Mouse (Mus musculus) telencephalon, adult 2 months (tissue): Measurements from ENCODE around the gene Eef1akmt3.

ENCODE experiments used
- DNase-seq: peaks from one replicate; pipeline ENCODE4 v3.0.0-alpha.2; 2011; ENCODE audit warnings: low read depth, low spot score

Gene Eef1akmt3

GRCm38 (mm10) chr10:127000529-127000928, 40.8 kb downstream of the Eef1akmt3 start, which contains the start of gene Avil:
TSS of gene Avil (plus strand) at chr10:127000709.
- no peak for DNase-seq

GRCm38 (mm10) chr10:126997340-126998113, 43.8 kb downstream of the Eef1akmt3 start:
- DNase-seq = no peak

- no peak for DNase-seq
Observed at GRCm38 (mm10) chr10:126993621-126994020, 47.7 kb downstream of the Eef1akmt3 start.

- DNase-seq = no peak
Observed at GRCm38 (mm10) chr10:126991676-126992075, 49.6 kb downstream of the Eef1akmt3 start.

- DNase-seq = no peak
Observed at GRCm38 (mm10) chr10:126990313-126991056, 50.8 kb downstream of the Eef1akmt3 start.

GRCm38 (mm10) chr10:126988513-126989165, 52.7 kb downstream of the Eef1akmt3 start:
- no peak for DNase-seq

GRCm38 (mm10) chr10:126987183-126988118, 53.9 kb downstream of the Eef1akmt3 start:
- DNase-seq = no peak

- no peak for DNase-seq
Observed at GRCm38 (mm10) chr10:126986541-126986961, 54.8 kb downstream of the Eef1akmt3 start.

GRCm38 (mm10) chr10:126985579-126985978, 55.7 kb downstream of the Eef1akmt3 start:
- DNase-seq = no peak

- DNase-seq = no peak
Observed at GRCm38 (mm10) chr10:126985127-126985526, 56.2 kb downstream of the Eef1akmt3 start.

- no peak for DNase-seq
Observed at GRCm38 (mm10) chr10:126984189-126985004, 56.9 kb downstream of the Eef1akmt3 start.

GRCm38 (mm10) chr10:126983193-126983725, 58.1 kb downstream of the Eef1akmt3 start:
- no peak for DNase-seq

GRCm38 (mm10) chr10:126981746-126982145, 59.6 kb downstream of the Eef1akmt3 start:
- DNase-seq = no peak
